Mouse (Mus musculus) G1E (cell line): Measurements from ENCODE around the gene Gne.

Source experiments
- CTCF ChIP-seq: IDR thresholded peaks from 2 replicates; pipeline ENCODE4 v1.5.1; 2012; ENCODE audit warnings: low read depth, low read length, inconsistent platforms, mixed read lengths
- GATA1 ChIP-seq: IDR thresholded peaks from 2 replicates; pipeline ENCODE4 v1.6.1; 2012; ENCODE audit warnings: borderline replicate concordance, low read length, inconsistent platforms, mixed read lengths
- GATA2 ChIP-seq: IDR thresholded peaks from 2 replicates; pipeline ENCODE4 v1.6.1; 2012; ENCODE audit warnings: low read depth, low read length, inconsistent platforms, borderline replicate concordance
- POLR2AphosphoS5 ChIP-seq: IDR thresholded peaks from 2 replicates; pipeline ENCODE4 v1.6.1; 2012; ENCODE audit warnings: low read depth, low read length, inconsistent platforms; ENCODE audit not compliant: insufficient replicate concordance
- TAL1 ChIP-seq: conservative IDR thresholded peaks from 2 replicates; pipeline ENCODE4 v1.6.1; 2012; ENCODE audit warnings: low read depth, low read length, inconsistent platforms, mixed read lengths

DNA sequence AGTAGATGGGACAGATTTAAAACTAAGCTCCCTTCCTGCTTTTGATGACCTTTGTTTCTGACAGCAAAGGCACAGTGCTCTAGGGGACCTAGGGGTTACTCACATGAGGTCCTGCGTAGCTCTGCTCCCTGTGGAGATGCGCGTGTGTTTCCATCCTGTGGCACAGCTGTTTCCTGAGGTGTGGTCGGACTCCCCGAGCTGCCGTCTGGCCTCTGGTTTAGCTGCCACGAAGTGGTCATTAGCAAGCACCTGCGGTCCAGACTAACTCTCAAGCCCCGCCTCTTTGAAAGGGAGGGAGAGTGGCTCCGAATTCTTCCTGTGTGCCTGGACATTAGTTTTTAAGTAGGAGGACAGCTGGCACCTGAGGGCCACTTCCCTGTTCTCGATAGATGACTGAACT lies at the start of gene Gne:
- TF ChIP-seq CTCF: no peak
- TF ChIP-seq GATA1: no peak
- no peak for TF ChIP-seq POLR2AphosphoS5
- TF ChIP-seq TAL1: no peak
- no peak for TF ChIP-seq GATA2
